Mouse (Mus musculus): ENCODE results near the gene Zfp202.

GRCm38 (mm10) chr9:40216651-40217050 is 24.5 kb downstream of the Zfp202 start:
- TF ChIP-seq TAL1 (IDR thresholded peaks at IDR 0.05; ENCODE audit: low read length) (no peak), GATA1 (IDR thresholded peaks at IDR 0.05; ENCODE audit: low read length) (no peak)

Data from erythroblast, embryonic 14.5 days (primary cell).